Mouse (Mus musculus): ENCODE data around the gene Bves. TPM values are rescaled to one million over a fixed set of nuclear protein-coding genes. Genes with fewer than 3 reads are reported as not detected.

Gene Bves
- polyA plus RNA-seq, 1 experiment from 2014 or later, result 1.4 TPM

DNA sequence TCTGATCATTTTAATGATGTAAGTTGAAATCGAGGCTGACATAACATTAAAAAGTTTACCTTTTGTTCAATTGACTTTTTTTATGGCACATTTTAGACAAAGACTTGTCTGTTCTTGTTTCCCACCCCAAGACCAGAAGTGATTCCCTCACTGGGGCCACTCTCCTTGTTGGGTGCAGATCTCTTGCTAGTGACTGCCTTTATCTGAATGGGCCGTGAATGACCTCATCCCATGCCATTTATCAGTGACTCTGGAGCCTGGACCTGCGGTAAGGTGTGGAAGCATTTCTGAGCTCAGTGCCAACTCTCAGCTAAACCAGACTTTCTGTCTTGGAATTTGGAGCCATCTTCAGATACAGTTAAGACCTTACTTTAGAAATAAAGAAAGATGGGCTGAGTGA, 34.1 kb downstream of the Bves start:
- Histone ChIP-seq H3K4me3 (replicated peaks) (no peak overlapping the region), H3K9ac (no peak overlapping the region), H3K27me3 (no peaks in the 10 kb centered on the region), H3K27ac (no peak overlapping the region), H3K36me3 (replicated peaks) (no peaks in the 10 kb centered on the region), H3K9me3 (no peaks in the 10 kb centered on the region), H3K4me2 (no peak overlapping the region), H3K4me1 (no peaks in the 10 kb centered on the region)
- 86% methylated on average over 3 of the region's 3 CpGs for WGBS
- ATAC-seq (ENCODE audit: low FRiP score), result no peak

DNA sequence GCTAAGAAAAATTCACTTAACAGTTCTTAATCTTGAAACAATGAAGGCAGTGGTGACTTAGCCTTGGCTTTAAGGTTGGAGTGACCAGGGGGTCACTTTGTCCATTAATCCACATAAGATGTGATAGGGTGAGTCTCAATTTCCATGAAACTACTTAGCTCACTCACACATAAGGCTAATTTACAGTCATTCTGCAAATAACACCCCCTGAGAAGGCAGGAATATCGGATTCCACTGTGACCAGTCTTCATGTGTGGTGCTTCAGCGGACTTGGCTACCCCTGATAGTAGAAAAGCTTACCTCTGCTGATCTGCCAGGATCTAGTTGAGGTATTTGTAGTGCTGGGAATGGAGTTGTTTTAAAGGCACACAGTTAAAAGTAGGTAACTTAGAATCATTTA, 35.0 kb downstream of the Bves start:
- no peak for ATAC-seq (ENCODE audit: low FRiP score)
- Histone ChIP-seq H3K9ac (no peak overlapping the region), H3K4me2 (no peak overlapping the region), H3K27me3 (no peaks in the 10 kb centered on the region), H3K9me3 (no peaks in the 10 kb centered on the region), H3K4me1 (no peaks in the 10 kb centered on the region), H3K27ac (no peak overlapping the region), H3K36me3 (replicated peaks) (no peaks in the 10 kb centered on the region), H3K4me3 (replicated peaks) (no peak overlapping the region)
- 84% methylated on average over 2 of the region's 2 CpGs for WGBS

DNA sequence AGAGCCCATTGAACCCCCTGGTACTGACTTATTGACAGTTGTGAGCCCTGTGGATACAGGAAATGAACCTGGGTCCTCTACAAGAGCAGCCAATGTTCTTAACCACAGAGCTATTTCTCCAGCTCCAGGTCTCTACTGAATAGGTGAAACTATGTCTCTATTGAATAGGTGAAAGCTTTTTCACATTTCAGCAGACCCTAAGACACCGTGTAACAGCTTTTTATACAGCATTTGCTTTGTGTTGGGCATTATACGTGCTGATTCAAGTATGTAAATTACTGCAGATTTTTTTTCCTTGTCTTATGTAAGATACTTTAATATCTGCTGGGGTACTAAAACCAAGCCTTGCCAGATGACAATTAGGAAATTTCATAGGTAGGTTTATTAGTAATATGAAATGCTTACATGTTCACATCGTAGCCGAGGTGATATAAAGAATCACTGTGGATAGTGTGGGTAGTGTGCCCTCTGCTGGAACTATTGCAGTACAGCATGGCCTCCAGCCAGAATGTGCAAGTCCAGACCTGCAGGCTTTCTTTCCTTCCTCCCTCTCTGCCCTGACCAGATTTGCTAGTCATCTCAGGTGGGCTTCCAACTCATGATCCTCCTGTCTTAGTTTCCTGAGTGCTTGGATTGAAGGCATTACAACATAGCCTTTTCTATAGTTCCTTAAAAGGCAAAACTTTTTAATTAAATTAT, 37.6 kb downstream of the Bves start:
- no peaks in the 10 kb centered on the region for H3K9me3 ChIP-seq
- H3K27me3 ChIP-seq, result no peaks in the 10 kb centered on the region
- H3K4me2 ChIP-seq, result no peak overlapping the region
- no peak overlapping the region for H3K4me3 ChIP-seq (replicated peaks)
- H3K4me1 ChIP-seq, result no peaks in the 10 kb centered on the region
- whole genome bisulfite sequencing, result 65% methylated on average over 4 of the region's 4 CpGs
- H3K9ac ChIP-seq, result no peak overlapping the region
- H3K36me3 ChIP-seq (replicated peaks), result no peaks in the 10 kb centered on the region
- no peak overlapping the region for H3K27ac ChIP-seq
- ATAC-seq (ENCODE audit: low FRiP score), result peak; percentile 72

DNA sequence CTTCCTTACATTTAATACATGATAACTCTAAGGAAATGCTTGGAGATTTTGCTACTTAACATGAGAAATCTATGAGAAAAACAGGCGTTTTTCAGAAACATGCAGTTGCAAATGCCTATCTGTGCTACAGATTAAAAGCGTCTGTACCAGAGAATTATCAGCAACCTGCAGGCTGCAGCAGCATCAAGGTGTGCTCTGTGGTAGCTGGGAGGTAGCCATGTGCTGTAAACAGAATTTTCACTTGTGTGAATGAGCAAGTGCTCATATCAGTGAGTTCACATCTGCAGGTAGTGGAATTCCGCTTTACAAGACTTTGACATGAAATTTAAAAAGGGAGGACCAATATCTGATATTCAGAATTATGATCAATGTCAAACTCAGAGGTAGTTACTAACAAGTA, 42.7 kb downstream of the Bves start:
- Histone ChIP-seq H3K27ac (no peak overlapping the region), H3K36me3 (replicated peaks) (no peaks in the 10 kb centered on the region), H3K9ac (no peak overlapping the region), H3K4me1 (no peaks in the 10 kb centered on the region), H3K4me3 (replicated peaks) (no peak overlapping the region), H3K9me3 (no peaks in the 10 kb centered on the region), H3K27me3 (no peaks in the 10 kb centered on the region), H3K4me2 (no peak overlapping the region)
- 88% methylated on average over 3 of the region's 3 CpGs for WGBS
- ATAC-seq (ENCODE audit: low FRiP score), result no peak

DNA sequence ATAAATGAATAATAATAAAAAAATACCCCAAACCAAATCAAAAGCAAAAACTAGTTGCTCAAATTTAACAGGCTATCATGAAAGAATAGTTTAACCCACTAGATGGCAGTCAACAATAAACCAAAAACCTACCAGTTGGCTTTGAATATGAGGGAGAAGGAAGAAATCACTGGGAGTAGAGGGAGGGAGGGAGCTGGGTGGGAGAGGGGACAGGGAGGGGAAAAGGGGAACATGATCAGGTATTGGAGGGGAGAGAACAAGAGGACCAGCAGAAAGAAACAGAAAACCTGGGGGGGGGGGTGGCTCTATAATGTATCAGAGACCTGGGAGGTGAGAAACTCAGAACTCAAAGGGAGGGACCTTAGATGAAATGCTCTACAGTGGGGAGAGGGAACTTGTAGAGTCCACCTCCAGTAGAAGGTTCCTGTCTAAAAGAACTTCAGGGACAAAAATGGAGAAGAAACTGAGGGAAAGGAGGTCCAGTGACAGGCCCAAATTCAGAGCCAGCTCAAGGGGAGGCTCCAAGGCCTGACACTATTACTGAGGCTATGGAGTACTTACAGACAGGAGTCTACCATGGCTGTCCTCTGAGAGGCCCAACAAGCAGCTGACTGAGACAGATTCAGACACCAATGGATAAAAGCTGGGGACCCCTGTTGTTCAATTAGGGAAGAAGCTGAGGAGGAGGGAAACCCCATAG, 46.5 kb downstream of the Bves start:
- Histone ChIP-seq H3K27me3 (no peaks in the 10 kb centered on the region), H3K9me3 (no peaks in the 10 kb centered on the region), H3K4me2 (no peak overlapping the region), H3K27ac (no peak overlapping the region), H3K9ac (no peak overlapping the region), H3K4me1 (no peaks in the 10 kb centered on the region), H3K36me3 (replicated peaks) (no peaks in the 10 kb centered on the region), H3K4me3 (replicated peaks) (no peak overlapping the region)
- ATAC-seq (ENCODE audit: low FRiP score), result peak; percentile 55; the same call in 1 of the 2 replicates

DNA sequence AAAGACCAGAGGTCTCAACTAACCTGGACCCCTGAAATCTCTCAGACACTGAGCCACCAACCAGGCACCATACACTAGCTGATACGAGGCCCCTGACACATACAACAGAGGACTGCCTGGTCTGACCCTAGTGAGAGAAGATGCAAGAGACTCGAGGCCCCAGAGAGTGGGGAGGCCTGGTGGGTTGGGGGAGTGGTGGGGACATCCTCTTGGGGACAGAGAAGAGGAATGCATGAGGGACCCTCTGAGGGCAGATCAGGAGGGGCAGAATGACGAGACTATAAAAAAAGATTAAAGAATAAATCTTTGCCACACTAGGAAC, 47.0 kb downstream of the Bves start:
- Histone ChIP-seq H3K4me2 (no peak overlapping the region), H3K9ac (no peak overlapping the region), H3K27me3 (no peaks in the 10 kb centered on the region), H3K36me3 (replicated peaks) (no peaks in the 10 kb centered on the region), H3K4me3 (replicated peaks) (no peak overlapping the region), H3K4me1 (no peaks in the 10 kb centered on the region), H3K9me3 (no peaks in the 10 kb centered on the region), H3K27ac (no peak overlapping the region)
- 58% methylated on average over 3 of the region's 3 CpGs for WGBS
- ATAC-seq (ENCODE audit: low FRiP score), result no peak

DNA sequence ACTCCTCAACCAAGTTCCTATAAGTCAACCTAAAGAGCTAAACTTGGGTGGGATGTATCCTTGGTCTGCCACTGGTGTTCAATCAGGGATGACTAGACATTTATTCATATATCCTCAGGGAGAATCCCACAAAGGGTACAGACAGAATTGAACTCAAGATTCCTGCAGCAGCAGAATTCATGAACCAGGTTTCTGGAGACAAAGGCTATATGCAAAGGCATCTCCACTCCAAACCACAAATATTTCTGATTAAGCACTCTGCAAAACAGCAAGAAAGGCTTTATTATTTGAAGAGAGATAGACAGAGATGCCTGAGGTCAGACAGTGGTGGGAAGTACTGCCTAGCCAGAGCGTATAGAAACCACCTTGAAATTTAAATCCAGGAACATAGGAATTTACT, 62.6 kb downstream of the Bves start:
- WGBS, result 74% methylated on average over 1 of the region's 1 CpGs
- Histone ChIP-seq H3K9ac (no peak overlapping the region), H3K36me3 (replicated peaks) (no peaks in the 10 kb centered on the region), H3K9me3 (no peaks in the 10 kb centered on the region), H3K27me3 (no peaks in the 10 kb centered on the region), H3K4me1 (no peaks in the 10 kb centered on the region), H3K4me2 (no peak overlapping the region), H3K27ac (no peak overlapping the region), H3K4me3 (replicated peaks) (no peak overlapping the region)
- no peak for ATAC-seq (ENCODE audit: low FRiP score)

DNA sequence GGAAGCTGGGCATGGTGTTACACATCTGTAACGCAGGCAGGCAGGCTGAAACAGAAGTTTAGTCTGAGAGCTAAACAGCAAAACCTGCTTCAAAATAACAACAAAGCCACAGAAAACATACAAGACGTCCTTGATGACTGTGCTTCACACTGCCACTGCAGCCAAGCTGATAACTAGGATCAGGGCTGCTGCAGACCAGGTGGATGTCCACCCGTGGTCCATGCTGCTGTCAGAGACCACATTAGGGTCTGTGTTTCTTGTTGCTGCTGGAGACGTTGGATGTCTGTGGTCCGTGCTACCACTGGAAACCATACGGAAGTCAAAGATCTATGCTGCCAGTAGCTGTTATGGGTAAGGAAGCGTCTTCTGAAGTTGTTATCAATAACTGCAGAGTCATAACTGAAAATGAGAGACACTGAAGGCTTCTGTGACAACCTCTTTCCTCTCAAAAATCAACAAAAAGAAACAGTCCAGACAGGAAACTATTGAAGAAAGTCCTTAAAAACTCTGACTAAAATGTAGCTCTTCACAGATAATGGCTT, 64.2 kb downstream of the Bves start:
- no peaks in the 10 kb centered on the region for H3K27me3 ChIP-seq
- no peak overlapping the region for H3K4me3 ChIP-seq (replicated peaks)
- no peak for ATAC-seq (ENCODE audit: low FRiP score)
- WGBS, result 85% methylated on average over 7 of the region's 7 CpGs
- no peak overlapping the region for H3K9ac ChIP-seq
- H3K9me3 ChIP-seq, result no peaks in the 10 kb centered on the region
- H3K4me1 ChIP-seq, result no peaks in the 10 kb centered on the region
- H3K27ac ChIP-seq, result no peak overlapping the region
- H3K4me2 ChIP-seq, result no peak overlapping the region
- no peaks in the 10 kb centered on the region for H3K36me3 ChIP-seq (replicated peaks)

DNA sequence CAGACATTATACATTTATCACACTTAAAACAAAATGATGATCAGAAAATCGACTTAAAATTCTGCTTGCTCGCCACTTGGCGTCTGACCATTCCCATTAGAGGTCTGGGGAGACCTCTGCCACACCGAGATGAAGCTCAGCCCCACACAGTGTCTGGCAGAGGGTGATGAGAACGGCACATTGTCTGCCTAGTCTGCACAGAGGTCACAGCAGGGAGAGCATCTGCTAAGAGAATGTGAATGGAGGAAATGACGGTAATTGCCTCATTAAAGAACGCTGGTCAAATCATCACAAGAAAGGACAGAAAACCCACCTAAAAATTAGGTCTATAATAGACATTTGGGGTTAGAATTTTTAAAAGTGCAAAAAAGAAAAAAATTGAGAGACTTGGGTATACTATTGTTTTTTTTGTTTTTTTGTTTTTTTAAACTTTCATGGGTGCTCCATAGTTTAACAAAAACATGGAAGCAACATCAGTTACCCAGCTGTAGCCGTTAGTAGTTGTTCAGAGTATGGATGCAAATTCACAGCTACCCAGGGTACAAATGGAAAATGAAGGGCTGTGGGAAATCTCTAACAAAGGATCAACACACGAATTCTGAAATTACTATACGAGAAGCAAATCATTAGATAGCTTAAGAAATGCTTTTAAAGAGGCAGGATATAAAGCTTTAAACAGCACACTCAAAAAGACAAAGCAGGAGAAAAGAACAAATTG, 75.2 kb downstream of the Bves start:
- WGBS, result 6% methylated on average over 10 of the region's 10 CpGs

DNA sequence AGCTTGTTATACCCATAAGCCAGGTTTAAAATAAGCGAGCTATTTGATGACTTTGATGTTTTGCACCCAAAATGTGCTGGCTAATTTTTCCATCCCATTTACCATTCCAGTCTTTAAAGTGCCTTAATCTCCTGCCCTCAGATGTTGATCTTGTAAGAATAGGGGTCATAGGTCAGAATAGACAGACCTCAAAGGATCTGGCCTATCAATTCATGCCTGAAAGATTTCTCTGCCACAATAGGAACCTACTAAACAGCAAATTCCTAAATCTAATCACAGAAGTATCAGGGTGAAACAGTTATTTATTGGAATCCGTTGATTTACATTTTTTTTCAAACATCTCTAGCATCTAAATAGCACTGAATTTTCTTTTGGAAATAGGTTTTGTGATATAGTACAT, 76.2 kb downstream of the Bves start:
- H3K9me3 ChIP-seq, result no peaks in the 10 kb centered on the region
- no peaks in the 10 kb centered on the region for H3K36me3 ChIP-seq (replicated peaks)
- H3K9ac ChIP-seq, result no peak overlapping the region
- 7% methylated on average over 2 of the region's 2 CpGs for WGBS
- no peak for ATAC-seq (ENCODE audit: low FRiP score)
- H3K27ac ChIP-seq, result no peak overlapping the region
- H3K4me3 ChIP-seq (replicated peaks), result no peak overlapping the region
- H3K27me3 ChIP-seq, result no peaks in the 10 kb centered on the region
- peaks cover 11% of the 10 kb centered on the region for H3K4me1 ChIP-seq
- H3K4me2 ChIP-seq, result no peak overlapping the region

More for the DNA sequence above, 75.2 kb downstream of the Bves start:
- H3K9ac ChIP-seq, result no peak overlapping the region
- H3K4me1 ChIP-seq, result peaks cover 11% of the 10 kb centered on the region
- peak overlapping the region; percentile 69; the same call in 1 of the 2 replicates for H3K27ac ChIP-seq
- H3K36me3 ChIP-seq (replicated peaks), result no peaks in the 10 kb centered on the region
- H3K4me3 ChIP-seq (replicated peaks), result no peak overlapping the region
- no peaks in the 10 kb centered on the region for H3K9me3 ChIP-seq
- peak; percentile 93 for ATAC-seq (ENCODE audit: low FRiP score)
- H3K27me3 ChIP-seq, result no peaks in the 10 kb centered on the region
- no peak overlapping the region for H3K4me2 ChIP-seq

DNA sequence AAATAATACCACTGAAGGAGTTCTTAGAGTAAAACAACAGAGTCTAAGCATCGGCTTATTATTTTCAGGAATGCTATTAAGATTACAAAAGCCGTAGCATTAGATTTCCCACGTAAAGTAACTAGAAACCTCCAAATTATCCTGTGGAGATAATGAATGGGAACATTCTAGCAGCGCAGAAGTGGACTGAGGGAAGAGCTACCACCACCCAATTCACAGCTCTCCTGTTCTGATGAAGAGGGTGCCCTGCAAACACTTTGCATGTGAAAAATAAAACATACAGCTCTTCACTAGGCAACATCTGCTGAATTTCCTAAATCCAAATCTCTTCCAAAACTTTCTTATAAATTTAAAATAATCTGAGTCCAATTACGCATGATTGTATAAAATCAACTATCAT, 76.6 kb downstream of the Bves start:
- 21% methylated on average over 5 of the region's 5 CpGs for WGBS
- no peaks in the 10 kb centered on the region for H3K27me3 ChIP-seq
- no peaks in the 10 kb centered on the region for H3K36me3 ChIP-seq (replicated peaks)
- no peak for ATAC-seq (ENCODE audit: low FRiP score)
- no peak overlapping the region for H3K4me3 ChIP-seq (replicated peaks)
- no peak overlapping the region for H3K27ac ChIP-seq
- H3K9me3 ChIP-seq, result no peaks in the 10 kb centered on the region
- H3K9ac ChIP-seq, result no peak overlapping the region
- no peak overlapping the region for H3K4me2 ChIP-seq
- H3K4me1 ChIP-seq, result peaks cover 11% of the 10 kb centered on the region

Measured in forebrain, embryonic 12.5 days (tissue).